Mouse (Mus musculus) ES-Bruce4 (cell line): ENCODE measurements around the gene Filip1. TPM values are rescaled to one million over a fixed set of nuclear protein-coding genes. Genes with fewer than 3 reads are reported as not detected.

ENCODE experiments used
- H3K27ac ChIP-seq: 2 replicates; pipeline ENCODE4 v1.5.1; 2012; ENCODE audit warnings: low read length, inconsistent platforms; ENCODE audit not compliant: insufficient read depth
- H3K27me3 ChIP-seq: 2 replicates; pipeline ENCODE4 v1.6.1; 2012; ENCODE audit warnings: mild to moderate bottlenecking, low read length, inconsistent platforms; ENCODE audit not compliant: control insufficient read depth, poor library complexity, insufficient read depth, severe bottlenecking
- H3K36me3 ChIP-seq: 2 replicates; pipeline ENCODE4 v1.6.1; 2012; ENCODE audit warnings: inconsistent platforms, mild to moderate bottlenecking, low read length, moderate library complexity; ENCODE audit not compliant: control insufficient read depth, poor library complexity, insufficient read depth, severe bottlenecking
- H3K4me1 ChIP-seq: one replicate; pipeline ENCODE4 v1.8.1; 2011; ENCODE audit warnings: low read length; ENCODE audit not compliant: control insufficient read depth, insufficient read depth
- H3K4me3 ChIP-seq: 2 replicates; pipeline ENCODE4 v1.5.1; 2011; ENCODE audit warnings: low read depth, mild to moderate bottlenecking, low read length
- H3K9ac ChIP-seq: 2 replicates; pipeline ENCODE4 v1.6.1; 2012; ENCODE audit warnings: low read depth, mild to moderate bottlenecking, inconsistent platforms; ENCODE audit not compliant: poor library complexity, severe bottlenecking
- H3K9me3 ChIP-seq: replicated peaks from 2 replicates; pipeline ENCODE4 v1.6.1; 2012; ENCODE audit warnings: mild to moderate bottlenecking, low read length, inconsistent platforms; ENCODE audit not compliant: control insufficient read depth, poor library complexity, insufficient read depth, severe bottlenecking
- CTCF ChIP-seq: IDR thresholded peaks from one replicate; pipeline ENCODE4 v1.8.1; 2011; ENCODE audit warnings: low read depth, low read length
- EP300 ChIP-seq: IDR thresholded peaks from 2 replicates; pipeline ENCODE4 v1.6.1; 2011; ENCODE audit warnings: low read depth, low read length; ENCODE audit not compliant: insufficient read depth
- POLR2A ChIP-seq: IDR thresholded peaks from one replicate; pipeline ENCODE4 v1.8.1; 2011; ENCODE audit warnings: low read length; ENCODE audit not compliant: insufficient read depth
- polyA plus RNA-seq: library from polyadenylated mRNA; stranded (reverse); fragments of >200 nt; gene quantifications from 2 replicates; pipeline ENCODE4 v1.2.4, GENCODE M21; 2011; ENCODE audit warnings: low read depth; ENCODE audit not compliant: missing spikeins, insufficient read depth, insufficient read length

Filip1 gene
- polyA plus RNA-seq, 1 experiment = not detected

- H3K9me3 ChIP-seq = no peaks in the 10 kb centered on the region
- TF ChIP-seq EP300 = no peak
- no peak for TF ChIP-seq CTCF
- no peak for TF ChIP-seq POLR2A
Measured at GRCm38 (mm10) chr9:79816464-79816863, 196.2 kb downstream of the Filip1 start.

GRCm38 (mm10) chr9:79816013-79816412, 196.6 kb downstream of the Filip1 start:
- Histone ChIP-seq H3K27me3 (no peaks in the 10 kb centered on the region), H3K9ac (no peak overlapping the region), H3K4me3 (no peak overlapping the region), H3K9me3 (no peaks in the 10 kb centered on the region), H3K4me1 (no peaks in the 10 kb centered on the region), H3K27ac (no peak overlapping the region), H3K36me3 (no peaks in the 10 kb centered on the region)
- no peak for TF ChIP-seq EP300
- TF ChIP-seq POLR2A = no peak
- TF ChIP-seq CTCF = no peak

More at GRCm38 (mm10) chr9:79816464-79816863, 196.2 kb downstream of the Filip1 start:
- Histone ChIP-seq H3K4me3 (no peak overlapping the region), H3K27me3 (no peaks in the 10 kb centered on the region), H3K9ac (no peak overlapping the region), H3K27ac (no peak overlapping the region), H3K4me1 (no peaks in the 10 kb centered on the region), H3K36me3 (no peaks in the 10 kb centered on the region)

- Histone ChIP-seq H3K27ac (no peak overlapping the region), H3K9ac (no peak overlapping the region), H3K4me3 (no peak overlapping the region), H3K27me3 (no peaks in the 10 kb centered on the region), H3K9me3 (no peaks in the 10 kb centered on the region), H3K36me3 (no peaks in the 10 kb centered on the region), H3K4me1 (no peaks in the 10 kb centered on the region)
- TF ChIP-seq EP300 (no peak), POLR2A (no peak), CTCF (no peak)
Measured at GRCm38 (mm10) chr9:79814592-79814991, 198.1 kb downstream of the Filip1 start.

- no peak overlapping the region for H3K9ac ChIP-seq
- H3K27me3 ChIP-seq = no peaks in the 10 kb centered on the region
- H3K9me3 ChIP-seq = no peaks in the 10 kb centered on the region
- TF ChIP-seq CTCF (no peak), POLR2A (no peak), EP300 (no peak)
- no peaks in the 10 kb centered on the region for H3K36me3 ChIP-seq
- H3K4me3 ChIP-seq = no peak overlapping the region
- H3K4me1 ChIP-seq = no peaks in the 10 kb centered on the region
- H3K27ac ChIP-seq = no peak overlapping the region
Measured at GRCm38 (mm10) chr9:79810969-79811902, 201.4 kb downstream of the Filip1 start.

GRCm38 (mm10) chr9:79810534-79810933, 202.1 kb downstream of the Filip1 start:
- Histone ChIP-seq H3K27ac (no peak overlapping the region), H3K36me3 (no peaks in the 10 kb centered on the region), H3K27me3 (no peaks in the 10 kb centered on the region), H3K4me3 (no peak overlapping the region), H3K9ac (no peak overlapping the region), H3K4me1 (no peaks in the 10 kb centered on the region), H3K9me3 (no peaks in the 10 kb centered on the region)
- TF ChIP-seq EP300 (no peak), CTCF (no peak), POLR2A (no peak)

GRCm38 (mm10) chr9:79809411-79809810, 203.2 kb downstream of the Filip1 start:
- no peak overlapping the region for H3K4me3 ChIP-seq
- no peak for TF ChIP-seq POLR2A
- no peak for TF ChIP-seq EP300
- TF ChIP-seq CTCF = no peak
- H3K27me3 ChIP-seq = no peaks in the 10 kb centered on the region
- H3K9me3 ChIP-seq = no peaks in the 10 kb centered on the region
- H3K36me3 ChIP-seq = no peaks in the 10 kb centered on the region
- no peak overlapping the region for H3K9ac ChIP-seq
- no peak overlapping the region for H3K27ac ChIP-seq
- H3K4me1 ChIP-seq = no peaks in the 10 kb centered on the region
